Mouse (Mus musculus): Measurements from ENCODE around the gene Mrgprg. TPM values are rescaled to one million over a fixed set of nuclear protein-coding genes. Genes with fewer than 3 reads are reported as not detected.

Gene Mrgprg
- polyA plus RNA-seq (2015; fragmentation: Nextera tagmentation; extraction: Ambion mirVana), result 0.27 and 0.31 TPM in 2 replicates

- no peak for DNase-seq (ENCODE audit: low spot score)
These were observed at the start of gene Mrgprg for GRCm38 (mm10) chr7:143766893-143767292. Gene Mrgprg (minus strand): TSS chr7:143766993.

- DNase-seq (ENCODE audit: low spot score), result peak; percentile 75
These were observed 42.1 kb upstream of the Mrgprg start for GRCm38 (mm10) chr7:143808909-143809308.

- DNase-seq (ENCODE audit: low spot score), result no peak
These were observed 38.4 kb upstream of the Mrgprg start for GRCm38 (mm10) chr7:143805199-143805624.

GRCm38 (mm10) chr7:143801195-143802065, 34.6 kb upstream of the Mrgprg start:
- DNase-seq (ENCODE audit: low spot score), result no peak

GRCm38 (mm10) chr7:143800770-143801169, 34.0 kb upstream of the Mrgprg start:
- no peak for DNase-seq (ENCODE audit: low spot score)

GRCm38 (mm10) chr7:143798783-143799182, 32.0 kb upstream of the Mrgprg start:
- DNase-seq (ENCODE audit: low spot score), result no peak

GRCm38 (mm10) chr7:143793121-143793520, 26.3 kb upstream of the Mrgprg start:
- peak; percentile 49 for DNase-seq (ENCODE audit: low spot score)

GRCm38 (mm10) chr7:143792336-143792985, 25.7 kb upstream of the Mrgprg start:
- DNase-seq (ENCODE audit: low spot score), result no peak

- DNase-seq (ENCODE audit: low spot score), result peak; percentile 56
These were observed 17.4 kb upstream of the Mrgprg start, which contains the start of gene Mrgpre for GRCm38 (mm10) chr7:143783996-143784829. Gene Mrgpre (minus strand): TSS chr7:143784500.

GRCm38 (mm10) chr7:143783378-143783995, 16.7 kb upstream of the Mrgprg start:
- no peak for DNase-seq (ENCODE audit: low spot score)

- no peak for DNase-seq (ENCODE audit: low spot score)
These were observed 10.6 kb upstream of the Mrgprg start for GRCm38 (mm10) chr7:143777375-143777774.

GRCm38 (mm10) chr7:143776137-143776536, 9.3 kb upstream of the Mrgprg start:
- no peak for DNase-seq (ENCODE audit: low spot score)

GRCm38 (mm10) chr7:143769461-143769860, 2.7 kb upstream of the Mrgprg start:
- DNase-seq (ENCODE audit: low spot score), result no peak

GRCm38 (mm10) chr7:143768267-143768666, 1.5 kb upstream of the Mrgprg start:
- DNase-seq (ENCODE audit: low spot score), result no peak

GRCm38 (mm10) chr7:143764876-143765530, 1.8 kb downstream of the Mrgprg start:
- peak; percentile 65 for DNase-seq (ENCODE audit: low spot score)

GRCm38 (mm10) chr7:143763794-143764193, 3.0 kb downstream of the Mrgprg start:
- DNase-seq (ENCODE audit: low spot score), result peak; percentile 64

GRCm38 (mm10) chr7:143758956-143759355, 7.8 kb downstream of the Mrgprg start:
- DNase-seq (ENCODE audit: low spot score), result no peak

GRCm38 (mm10) chr7:143757696-143758095, 9.1 kb downstream of the Mrgprg start:
- no peak for DNase-seq (ENCODE audit: low spot score)

- peak; percentile 89 for DNase-seq (ENCODE audit: low spot score)
These were observed 9.8 kb downstream of the Mrgprg start for GRCm38 (mm10) chr7:143757027-143757390.

Measured in thymus, postnatal 0 days (tissue).